Mouse (Mus musculus) C2C12 (cell line): ENCODE measurements around the gene Myt1l. TPM values are rescaled to one million over a fixed set of nuclear protein-coding genes. Genes with fewer than 3 reads are reported as not detected.

Experiments used
- H3K27me3 ChIP-seq: one replicate; pipeline ENCODE4 v1.6.1; 2011; ENCODE audit not compliant: control insufficient read depth, insufficient read depth, insufficient read length
- H3K36me3 ChIP-seq: one replicate; pipeline ENCODE4 v1.6.1; 2011; ENCODE audit not compliant: control insufficient read depth, insufficient read depth
- H3K4me3 ChIP-seq: one replicate; pipeline ENCODE4 v1.5.1; 2011; ENCODE audit warnings: mild to moderate bottlenecking, control low read depth; ENCODE audit not compliant: poor library complexity, insufficient read depth, severe bottlenecking
- H3K79me2 ChIP-seq: one replicate; pipeline ENCODE4 v1.6.1; 2011; ENCODE audit not compliant: control insufficient read depth, insufficient read depth
- H3K79me3 ChIP-seq: one replicate; pipeline ENCODE4 v1.6.1; 2011; ENCODE audit warnings: low read depth, control low read depth
- H3ac ChIP-seq: one replicate; pipeline ENCODE3; 2011; ENCODE audit warnings: low read depth; ENCODE audit not compliant: control insufficient read depth, insufficient read length
- CEBPB ChIP-seq: IDR thresholded peaks from one replicate; pipeline ENCODE4 v1.6.1; 2011; ENCODE audit warnings: low read depth, mild to moderate bottlenecking, control low read depth, moderate library complexity
- CTCF ChIP-seq: IDR thresholded peaks from one replicate; pipeline ENCODE4 v1.5.1; 2011; ENCODE audit not compliant: control insufficient read depth, insufficient read depth, insufficient read length
- FOSL1 ChIP-seq: IDR thresholded peaks from one replicate; pipeline ENCODE4 v1.8.0; 2011; ENCODE audit warnings: mild to moderate bottlenecking, low read length; ENCODE audit not compliant: poor library complexity, insufficient read depth, severe bottlenecking
- MAX ChIP-seq: IDR thresholded peaks from one replicate; pipeline ENCODE4 v1.6.1; 2011; ENCODE audit warnings: mild to moderate bottlenecking, control low read depth
- MYOD1 ChIP-seq: IDR thresholded peaks from one replicate; pipeline ENCODE4 v1.6.1; 2011; ENCODE audit warnings: low read depth; ENCODE audit not compliant: control insufficient read depth, insufficient read length
- MYOG ChIP-seq: IDR thresholded peaks from one replicate; pipeline ENCODE4 v1.6.1; 2011; ENCODE audit not compliant: control insufficient read depth, insufficient read length; ENCODE audit errors: extremely low read depth
- USF1 ChIP-seq: IDR thresholded peaks from one replicate; pipeline ENCODE4 v1.6.1; 2011; ENCODE audit warnings: low read depth, mild to moderate bottlenecking, control low read depth, moderate library complexity
- polyA plus RNA-seq: library from polyadenylated mRNA; unstranded; fragments of >200 nt; fragmentation: generic; extraction: Trizol; gene quantifications from one replicate; pipeline ENCODE4 v1.2.1, GENCODE M21; 2012; ENCODE audit warnings: missing spikeins

Myt1l gene
- polyA plus RNA-seq, 1 experiment, result not detected

DNA sequence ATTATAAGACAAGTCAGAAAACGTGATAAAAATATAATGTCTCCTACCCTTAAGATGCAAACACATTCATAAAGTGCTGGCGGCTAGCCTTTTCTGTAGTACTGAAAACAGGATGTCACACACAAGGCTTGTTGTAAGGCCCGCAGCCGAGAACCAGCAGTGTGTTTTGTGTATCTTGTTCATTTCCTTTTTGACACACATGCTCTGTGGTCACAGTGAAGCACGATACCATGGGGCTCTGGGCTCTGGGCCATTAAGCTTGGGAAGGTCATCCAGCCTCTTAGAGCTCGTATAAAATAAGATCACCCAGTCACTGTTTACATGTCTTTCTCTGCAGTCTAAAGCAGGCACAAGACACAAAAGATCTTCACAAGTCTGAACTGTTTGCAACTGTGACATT is 288.6 kb downstream of the Myt1l start:
- Histone ChIP-seq H3K36me3 (no peaks in the 10 kb centered on the region), H3K79me2 (no peaks in the 10 kb centered on the region), H3K4me3 (no peak overlapping the region), H3K79me3 (no peaks in the 10 kb centered on the region), H3ac (no peak overlapping the region), H3K27me3 (no peaks in the 10 kb centered on the region)
- TF ChIP-seq USF1, result no peak
- TF ChIP-seq MYOG, result no peak
- no peak for TF ChIP-seq MYOD1

DNA sequence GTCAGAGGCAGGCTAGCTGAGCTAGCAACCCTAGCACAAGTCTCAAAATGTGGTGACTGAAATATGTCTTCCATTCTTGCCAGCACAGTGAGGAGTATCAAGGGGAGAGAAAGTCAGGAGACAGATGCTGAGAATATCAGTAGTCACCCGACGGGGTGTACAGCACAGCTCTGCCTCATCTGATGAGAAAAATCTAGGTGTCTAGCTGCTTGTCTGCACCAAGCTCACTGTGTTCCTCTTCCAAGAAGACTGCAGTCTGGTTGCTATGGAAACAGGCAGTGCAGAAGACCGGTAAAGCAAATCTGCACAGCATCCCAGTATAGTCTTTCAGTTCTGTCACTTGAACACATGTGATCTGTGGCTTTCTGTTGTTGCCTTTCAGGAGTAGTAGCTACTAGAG is 294.0 kb downstream of the Myt1l start:
- no peaks in the 10 kb centered on the region for H3K36me3 ChIP-seq
- H3K79me2 ChIP-seq, result no peaks in the 10 kb centered on the region
- peaks cover 3% of the 10 kb centered on the region for H3K27me3 ChIP-seq
- no peak overlapping the region for H3ac ChIP-seq
- no peaks in the 10 kb centered on the region for H3K79me3 ChIP-seq
- TF ChIP-seq MYOG (no peak), MAX (no peak), CTCF (no peak), MYOD1 (no peak), CEBPB (no peak), USF1 (no peak), FOSL1 (no peak)
- no peak overlapping the region for H3K4me3 ChIP-seq

DNA sequence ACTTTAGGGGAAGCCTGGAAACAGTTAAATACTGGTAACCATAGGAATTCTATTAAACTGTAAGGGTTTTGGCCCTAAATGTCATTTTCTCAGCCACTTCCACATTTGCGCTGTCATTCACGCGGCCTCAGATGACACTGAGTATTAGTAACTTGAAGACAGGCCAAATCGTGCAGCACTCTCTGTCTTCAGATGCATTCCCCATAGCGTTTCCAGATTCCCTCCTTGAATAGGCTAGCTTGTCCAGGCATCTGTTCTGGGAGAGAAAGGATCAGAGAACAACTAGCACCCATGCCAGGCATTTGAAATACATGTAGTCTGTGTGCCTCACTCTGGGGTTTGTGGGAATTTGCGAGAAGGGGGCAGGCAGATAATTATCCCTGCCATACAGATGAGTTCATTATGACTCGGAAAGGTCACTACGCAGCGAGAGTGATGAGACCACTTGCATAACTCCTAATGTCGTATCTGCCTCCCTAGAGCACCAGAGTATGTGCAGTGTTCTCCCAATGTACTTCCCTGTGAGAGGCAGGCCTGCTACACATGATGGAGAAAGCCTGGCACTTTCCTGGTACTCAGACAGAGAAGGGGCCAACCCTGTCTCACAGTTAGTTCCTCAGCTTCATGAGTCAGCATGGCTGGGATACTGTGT is 295.7 kb downstream of the Myt1l start:
- Histone ChIP-seq H3K36me3 (no peaks in the 10 kb centered on the region), H3K79me3 (no peaks in the 10 kb centered on the region), H3K4me3 (no peak overlapping the region), H3K79me2 (no peaks in the 10 kb centered on the region), H3ac (no peak overlapping the region), H3K27me3 (peaks cover 3% of the 10 kb centered on the region)
- TF ChIP-seq USF1 (no peak), CTCF (no peak), MYOD1 (no peak), MYOG (no peak), CEBPB (no peak), FOSL1 (no peak), MAX (no peak)

DNA sequence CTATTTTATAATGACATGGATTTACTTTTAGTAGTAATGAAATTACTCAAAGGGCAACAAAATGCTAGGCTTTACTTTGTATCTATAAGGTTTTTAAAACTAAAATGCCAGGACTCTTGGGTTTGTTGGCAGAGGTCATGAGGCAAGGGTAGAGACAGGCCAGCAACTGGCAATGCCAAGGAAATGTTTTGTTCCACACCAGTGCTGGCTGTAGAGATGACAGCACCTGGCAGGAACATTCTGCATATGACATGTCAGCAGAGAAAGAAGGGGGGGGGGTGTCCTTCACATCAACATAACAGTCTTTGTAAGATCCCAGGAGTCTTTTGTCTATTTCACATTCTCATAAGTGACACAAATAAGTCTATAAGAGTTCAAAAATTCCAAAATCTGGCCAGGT is 302.4 kb downstream of the Myt1l start:
- Histone ChIP-seq H3K27me3 (peaks cover 6% of the 10 kb centered on the region), H3ac (no peak overlapping the region), H3K79me2 (no peaks in the 10 kb centered on the region), H3K4me3 (no peak overlapping the region), H3K36me3 (no peaks in the 10 kb centered on the region), H3K79me3 (no peaks in the 10 kb centered on the region)
- TF ChIP-seq CEBPB (no peak), USF1 (no peak), FOSL1 (no peak), CTCF (no peak), MYOD1 (no peak), MYOG (no peak), MAX (no peak)

DNA sequence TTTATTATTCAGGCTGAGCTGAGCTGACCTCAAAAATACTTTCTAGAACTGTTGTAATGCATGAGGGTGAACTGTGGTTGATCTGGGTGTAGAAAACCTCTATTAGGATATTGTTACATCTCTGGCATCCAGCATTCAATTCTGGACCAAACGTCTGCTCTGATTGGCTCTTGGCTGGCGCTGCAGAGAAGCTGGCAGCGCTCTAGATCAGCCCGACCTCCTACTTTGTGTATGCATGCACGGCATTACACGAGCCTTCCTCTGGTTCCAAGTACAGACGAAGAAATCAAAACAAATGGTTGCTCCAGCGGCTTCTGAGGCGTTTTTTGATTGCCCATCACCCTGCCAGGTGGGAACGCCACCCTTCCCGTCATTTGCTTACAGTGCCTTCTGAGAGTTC is 303.2 kb downstream of the Myt1l start:
- Histone ChIP-seq H3K79me2 (no peaks in the 10 kb centered on the region), H3K27me3 (peaks cover 6% of the 10 kb centered on the region), H3K36me3 (no peaks in the 10 kb centered on the region), H3K4me3 (no peak overlapping the region), H3K79me3 (no peaks in the 10 kb centered on the region), H3ac (no peak overlapping the region)
- TF ChIP-seq CTCF, result no peak
- no peak for TF ChIP-seq MAX
- no peak for TF ChIP-seq MYOD1
- no peak for TF ChIP-seq CEBPB
- TF ChIP-seq FOSL1, result no peak

DNA sequence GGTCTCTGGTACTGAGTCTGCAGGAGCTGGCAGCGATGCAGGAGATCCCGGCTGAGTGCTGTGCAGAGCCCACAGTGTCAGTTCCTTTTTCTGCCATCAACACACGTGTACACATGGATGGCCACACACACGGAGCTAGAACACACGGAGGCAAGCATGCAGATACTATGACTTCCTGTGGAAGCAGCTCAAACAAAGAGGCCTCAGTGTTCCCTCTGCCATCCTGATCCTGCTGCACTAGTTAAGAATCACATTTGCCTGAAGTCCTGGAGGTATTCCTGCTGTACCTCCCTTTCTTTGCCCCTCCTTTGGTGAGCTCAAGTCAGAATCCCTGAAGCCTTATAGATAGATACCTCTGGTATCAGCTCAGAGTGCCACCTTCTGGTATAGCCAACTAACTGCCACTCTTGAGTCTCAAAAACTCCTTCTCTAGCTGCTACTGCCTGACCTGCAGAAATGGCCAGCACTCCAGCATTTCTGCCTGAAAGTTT is 309.2 kb downstream of the Myt1l start:
- H3ac ChIP-seq, result no peak overlapping the region
- no peak for TF ChIP-seq CTCF
- no peak for TF ChIP-seq MYOD1
- no peak for TF ChIP-seq USF1
- TF ChIP-seq MYOG, result no peak
- TF ChIP-seq CEBPB, result no peak
- no peak for TF ChIP-seq FOSL1
- TF ChIP-seq MAX, result no peak
- peaks cover 3% of the 10 kb centered on the region for H3K27me3 ChIP-seq
- H3K79me2 ChIP-seq, result no peaks in the 10 kb centered on the region
- H3K79me3 ChIP-seq, result no peaks in the 10 kb centered on the region
- H3K36me3 ChIP-seq, result no peaks in the 10 kb centered on the region
- no peak overlapping the region for H3K4me3 ChIP-seq
